Mouse (Mus musculus): ENCODE data around the gene Pxn.

The Pxn gene

DNA sequence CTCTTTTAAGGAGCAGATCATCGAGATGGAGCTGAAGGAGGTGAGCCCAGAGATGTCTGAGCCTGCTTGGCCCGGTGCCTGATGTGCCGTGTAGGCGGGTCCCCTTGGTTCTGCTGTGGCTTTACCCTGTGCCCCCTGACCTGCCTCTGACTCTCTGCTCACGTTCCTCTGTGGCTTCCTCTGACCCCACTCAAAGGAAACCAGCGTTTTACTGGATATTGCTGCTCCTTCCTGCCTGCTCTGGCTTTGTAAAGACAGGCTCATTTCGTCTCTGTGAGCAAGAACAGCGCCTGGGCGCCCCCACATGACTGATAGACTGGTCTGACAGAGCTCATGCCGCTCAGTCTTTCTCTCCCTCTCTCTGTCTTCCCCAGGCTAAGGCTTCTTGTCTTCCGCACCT lies 84.6 kb downstream of the Pxn start:
- DNase-seq: no peak

DNA sequence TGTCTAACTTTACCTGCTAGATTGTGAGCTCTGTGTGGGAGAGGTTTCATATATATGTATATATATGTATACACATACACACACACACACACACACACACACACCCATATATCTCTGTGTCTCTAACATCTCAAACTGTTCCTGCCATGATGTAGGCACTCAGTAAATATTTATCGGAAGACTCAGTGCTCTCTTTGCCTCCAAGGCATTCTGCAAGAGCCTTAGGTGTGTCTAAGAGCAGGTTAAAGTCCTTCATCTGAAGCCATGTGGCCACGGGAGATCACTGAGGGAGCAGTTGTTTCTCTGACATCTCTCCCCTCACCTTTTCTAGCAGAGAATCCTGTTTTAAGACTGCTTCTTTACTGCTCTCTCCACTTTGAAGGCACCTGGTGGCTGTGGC lies 85.0 kb downstream of the Pxn start:
- no peak for DNase-seq

DNA sequence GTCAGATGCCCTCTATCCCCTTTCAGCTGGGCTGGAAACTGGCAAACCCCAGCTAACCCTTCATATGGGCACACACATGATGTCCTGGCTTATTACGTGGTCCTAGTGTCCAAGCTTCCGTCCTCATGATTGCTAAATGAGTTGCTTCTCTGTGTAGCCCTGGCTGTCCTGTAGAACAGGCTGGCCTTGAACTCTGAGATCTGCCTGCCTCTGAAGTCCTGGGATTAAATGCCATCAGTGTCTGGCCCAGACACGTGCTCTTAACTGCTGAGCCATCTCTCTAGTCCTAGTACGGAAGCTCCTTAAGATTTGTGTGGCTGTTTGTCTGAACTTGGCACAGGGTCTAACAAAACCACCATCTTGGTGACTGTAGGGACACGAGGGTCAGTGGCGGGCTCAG lies 97.1 kb downstream of the Pxn start:
- no peak for DNase-seq

All from lung, postnatal 14 days (tissue).